Comparison of ENCODE assay signal across 23 mouse cellular contexts in the genomic region with DNA sequence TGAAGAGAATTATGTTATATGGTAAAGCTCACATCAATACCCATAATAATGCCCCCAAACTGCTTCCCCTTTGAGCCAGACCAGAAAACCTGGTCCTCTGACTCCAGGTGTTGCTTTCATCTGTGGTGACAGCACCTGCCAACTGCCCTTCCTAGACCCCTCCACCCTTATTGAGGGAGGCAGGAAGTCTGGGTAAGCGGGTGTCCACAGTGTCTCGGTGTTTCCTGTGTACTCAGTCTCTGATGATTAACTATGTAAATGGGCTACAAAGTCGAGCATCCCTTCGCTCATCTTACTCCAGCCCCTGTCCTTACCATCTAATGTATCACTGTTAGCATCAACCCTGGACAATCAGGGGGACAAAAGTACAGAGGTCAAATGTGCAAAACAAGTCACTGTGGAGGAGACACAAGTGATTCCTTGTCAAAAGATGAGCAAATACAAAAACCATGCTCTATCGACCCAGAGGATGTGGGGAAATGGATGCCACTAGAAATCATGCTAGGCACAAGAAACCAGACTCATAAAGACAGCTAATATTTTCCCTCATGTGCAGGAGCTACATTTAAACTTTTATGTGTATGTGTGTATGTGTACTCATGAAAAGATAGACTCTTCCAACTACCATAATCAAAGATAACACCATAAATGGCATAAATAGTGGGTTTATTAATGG. TPM values are rescaled to one million over a fixed set of nuclear protein-coding genes. Genes with fewer than 3 reads are reported as not detected.
DNase-seq lines count a peak whose midpoint lies in the region; ATAC-seq and TF ChIP-seq lines count a peak whose summit lies in the region.
"Had no signal": no experiment of that assay in that cellular context is flagged by ENCODE, and none has a peak within 500 bp of the region (broad histone marks: within the 10 kb centered on the region; RNA-seq: fewer than 3 reads in every experiment).

No protein-coding gene starts in this region.

- H3K36me3 ChIP-seq in CH12.LX (replicated peaks in 1 of 2; ENCODE audit: control insufficient read depth in 1 of 2, insufficient read depth in 1 of 2, low read length in 1 of 2): no peaks in the 10 kb centered on the region
- H3K36me3 ChIP-seq: hindbrain, embryonic 13.5 days had no signal

- H3K4me1 ChIP-seq in CH12.LX (ENCODE audit: control insufficient read depth in 1 of 2, insufficient read depth in 2 of 2): peaks cover 5 to 15% of the 10 kb centered on the region in 2 experiments
- H3K4me1 ChIP-seq: forebrain, embryonic 13.5 days; hindbrain, embryonic 13.5 days had no signal

- no peak overlapping the region for H3K9ac ChIP-seq in CH12.LX (ENCODE audit: insufficient read depth, low read depth)
- H3K9ac ChIP-seq: forebrain, embryonic 13.5 days; forebrain, postnatal 0 days; heart, embryonic 15.5 days; hindbrain, embryonic 13.5 days had no signal

- dilution Hi-C loops in CH12.LX (cut with MboI; ENCODE audit: extremely low pct_ligation_motif_present, extremely low pct_unique_long_range_greater_than_20kb, low sequenced_read_pairs): no loop called here

- H3K79me2 ChIP-seq in CH12.LX (replicated peaks; ENCODE audit: control insufficient read depth, extremely low read depth, insufficient read depth, poor library complexity, severe bottlenecking): no peaks in the 10 kb centered on the region

- ATAC-seq in megakaryocyte, adult 5-6 weeks (ENCODE audit: poor library complexity, severe bottlenecking): no peak
- ATAC-seq: forebrain, embryonic 13.5 days; forebrain, postnatal 0 days; hindbrain, postnatal 0 days; Patski had no signal

- TF ChIP-seq EP300 in CH12.LX (IDR thresholded peaks at IDR 0.05; ENCODE audit: low read length): no peak

- H3K9me3 ChIP-seq in CH12.LX (replicated peaks; ENCODE audit: low read length): no peaks in the 10 kb centered on the region
- H3K9me3 ChIP-seq: forebrain, embryonic 13.5 days; heart, embryonic 15.5 days; hindbrain, embryonic 13.5 days had no signal

- no peak for TF ChIP-seq RAD21 in CH12.LX (IDR thresholded peaks at IDR 0.05; ENCODE audit: low read depth, low read length)

- in situ Hi-C loops in CH12.LX (cut with MboI; ENCODE audit: low pct_ligation_motif_present, low pct_unique_long_range_greater_than_20kb, low sequenced_read_pairs): no loop called here

- peak; percentile 18 for DNase-seq in 416B (ENCODE audit: low read depth)
- peak; percentile 27 for DNase-seq in CH12.LX (ENCODE audit: extremely low read depth)
- peak; percentile 11 for DNase-seq in naive thymus-derived CD4-positive, alpha-beta T cell, adult 2 months (ENCODE audit: low read depth)
- DNase-seq in thymus, postnatal 36 days: peak; percentile 9 to 27
- no peak for DNase-seq in embryo, embryonic 9.5 days (ENCODE audit: extremely low spot score)
- DNase-seq in ovary, postnatal 10 days (ENCODE audit: low spot score): no peak
- DNase-seq: adrenal gland, adult 8-10 months; adrenal gland, postnatal 36 days; cerebellum, adult 2 months; cerebellum, postnatal 10 days; forebrain, postnatal 0 days; gastrocnemius, postnatal 14 days; heart, adult 2 months; heart, postnatal 14 days had no signal

- no peak for TF ChIP-seq POLR2A in CH12.LX (IDR thresholded peaks at IDR 0.05; ENCODE audit: low read depth, low read length)

- no peak overlapping the region for H3K27ac ChIP-seq in CH12.LX (ENCODE audit: insufficient read depth, low read depth)
- H3K27ac ChIP-seq: forebrain, embryonic 13.5 days; heart, adult 2 months; heart, embryonic 15.5 days; hindbrain, embryonic 13.5 days; hindbrain, postnatal 0 days had no signal

- TF ChIP-seq CTCF in CH12.LX (conservative IDR thresholded peaks at IDR 0.05 in 1 of 2, IDR thresholded peaks at IDR 0.05 in 1 of 2; ENCODE audit: low read depth in 2 of 2, low read length in 2 of 2): no peak

- H3K27me3 ChIP-seq in CH12.LX (replicated peaks): no peaks in the 10 kb centered on the region
- H3K27me3 ChIP-seq: forebrain, embryonic 13.5 days; heart, embryonic 15.5 days; hindbrain, embryonic 13.5 days; Patski had no signal

- peak overlapping the region; percentile 11; the same call in 1 of the 2 replicates for H3K4me2 ChIP-seq in CH12.LX (ENCODE audit: insufficient read depth, low read depth, poor library complexity, severe bottlenecking)
- H3K4me2 ChIP-seq: forebrain, embryonic 13.5 days; heart, embryonic 11.5 days; heart, embryonic 15.5 days; hindbrain, embryonic 13.5 days had no signal

- H3K4me3 ChIP-seq in CH12.LX (replicated peaks in 1 of 3; ENCODE audit: low read depth in 2 of 3, low read length in 2 of 3, poor library complexity in 1 of 3): no peak overlapping the region
- H3K4me3 ChIP-seq: forebrain, embryonic 13.5 days; heart, adult 2 months; heart, embryonic 15.5 days; hindbrain, embryonic 13.5 days had no signal

TF ChIP-seq in CH12.LX, 34 proteins besides CTCF, POLR2A, EP300 and RAD21:
- no peak for TF ChIP-seq MAZ (IDR thresholded peaks at IDR 0.05; ENCODE audit: low read depth, low read length)
- TF ChIP-seq USF1 (IDR thresholded peaks at IDR 0.05; ENCODE audit: low read depth, low read length): no peak
- no peak for TF ChIP-seq IRF4 (IDR thresholded peaks at IDR 0.05; ENCODE audit: low read depth, low read length)
- TF ChIP-seq CHD1 (IDR thresholded peaks at IDR 0.05; ENCODE audit: low read depth, low read length): no peak
- no peak for TF ChIP-seq SMC3 (IDR thresholded peaks at IDR 0.05; ENCODE audit: low read depth, low read length)
- no peak for TF ChIP-seq NRF1 (IDR thresholded peaks at IDR 0.05; ENCODE audit: low read depth, low read length)
- no peak for TF ChIP-seq SIN3A (IDR thresholded peaks at IDR 0.05; ENCODE audit: low read length)
- no peak for TF ChIP-seq MAFK (IDR thresholded peaks at IDR 0.05; ENCODE audit: insufficient replicate concordance, low read length)
- no peak for TF ChIP-seq MAX (IDR thresholded peaks at IDR 0.05; ENCODE audit: low read length)
- no peak for TF ChIP-seq MEF2A (IDR thresholded peaks at IDR 0.05; ENCODE audit: borderline replicate concordance, low read depth, low read length)
- TF ChIP-seq JUND (conservative IDR thresholded peaks at IDR 0.05; ENCODE audit: low read depth, low read length): no peak
- no peak for TF ChIP-seq PAX5 (IDR thresholded peaks at IDR 0.05; ENCODE audit: low read length)
- TF ChIP-seq ZKSCAN1 (IDR thresholded peaks at IDR 0.05; ENCODE audit: borderline replicate concordance, low read depth, low read length): no peak
- TF ChIP-seq UBTF (IDR thresholded peaks at IDR 0.05; ENCODE audit: low read depth, low read length): no peak
- TF ChIP-seq USF2 (conservative IDR thresholded peaks at IDR 0.05; ENCODE audit: low read depth, low read length): no peak
- no peak for TF ChIP-seq NELFE (IDR thresholded peaks at IDR 0.05; ENCODE audit: low read depth, low read length)

RNA-seq across cellular contexts. Expression of a gene that starts 15.1 kb away (rescaled TPM):
- total RNA-seq in CH12.LX (2012; rRNA removed) (9.5 TPM in 2 replicates), CH12.LX (2014; rRNA removed) (2.6 and 3.9 TPM in 2 replicates)
- polyA plus RNA-seq in CH12.LX (2012; ENCODE audit: insufficient read length, low read depth): 6.1 and 6.6 TPM in 2 replicates
- 0.59 and 0.71 TPM in 2 replicates for total RNA-seq in megakaryocyte, adult 5-6 weeks (2015)
- total RNA-seq in megakaryocyte, adult 5-6 weeks (2017): 0.49 and 0.99 TPM in 2 replicates
- total RNA-seq: common myeloid progenitor, adult 5-6 weeks; hematopoietic stem cell, adult 5-6 weeks had no signal

RNA-seq across cellular contexts. Expression of a gene that starts 50.2 kb away (rescaled TPM):
- 6.1 and 7.4 TPM in 2 replicates for total RNA-seq in CH12.LX (2012; rRNA removed)
- 5.7 and 6.1 TPM in 2 replicates for total RNA-seq in CH12.LX (2014; rRNA removed)
- polyA plus RNA-seq in CH12.LX (2012; ENCODE audit: insufficient read length, low read depth): 11.8 and 14.8 TPM in 2 replicates
- total RNA-seq in megakaryocyte, adult 5-6 weeks (2015): 42.4 and 45.9 TPM in 2 replicates
- 30.9 and 42.2 TPM in 2 replicates for total RNA-seq in megakaryocyte, adult 5-6 weeks (2017)

RNA-seq across cellular contexts. Expression of a gene that starts 50.2 kb away (rescaled TPM):
- total RNA-seq in CH12.LX (2012; rRNA removed): 27.6 and 28.2 TPM in 2 replicates
- 43.0 and 46.3 TPM in 2 replicates for total RNA-seq in CH12.LX (2014; rRNA removed)
- 67.5 and 68.3 TPM in 2 replicates for polyA plus RNA-seq in CH12.LX (2012; ENCODE audit: insufficient read length, low read depth)
- 117 and 132 TPM in 2 replicates for total RNA-seq in megakaryocyte, adult 5-6 weeks (2015)
- 92.7 and 98.2 TPM in 2 replicates for total RNA-seq in megakaryocyte, adult 5-6 weeks (2017)

Comparison
In these comparisons a context has a peak if more than half of its experiments do, and no peak if none do; other contexts are left out.
1. DNase-seq: peak in 416B (single experiment), CH12.LX (single experiment), naive thymus-derived CD4-positive, alpha-beta T cell, adult 2 months (single experiment) and thymus, postnatal 36 days (2 of 2); none in embryo, embryonic 9.5 days (single experiment) and ovary, postnatal 10 days (single experiment).